Mouse (Mus musculus) skeletal muscle tissue, postnatal 0 days (tissue): Measurements from ENCODE around the gene 5430427O19Rik. TPM values are rescaled to one million over a fixed set of nuclear protein-coding genes. Genes with fewer than 3 reads are reported as not detected.

Experiments used
- polyA plus RNA-seq: library from polyadenylated mRNA; unstranded; fragments of >200 nt; fragmentation: Nextera tagmentation; extraction: Ambion mirVana; gene quantifications from 2 replicates; pipeline ENCODE4 v1.2.1, GENCODE M21; 2015

Gene 5430427O19Rik
- 0.15 and 0.23 TPM in 2 replicates for polyA plus RNA-seq

DNA sequence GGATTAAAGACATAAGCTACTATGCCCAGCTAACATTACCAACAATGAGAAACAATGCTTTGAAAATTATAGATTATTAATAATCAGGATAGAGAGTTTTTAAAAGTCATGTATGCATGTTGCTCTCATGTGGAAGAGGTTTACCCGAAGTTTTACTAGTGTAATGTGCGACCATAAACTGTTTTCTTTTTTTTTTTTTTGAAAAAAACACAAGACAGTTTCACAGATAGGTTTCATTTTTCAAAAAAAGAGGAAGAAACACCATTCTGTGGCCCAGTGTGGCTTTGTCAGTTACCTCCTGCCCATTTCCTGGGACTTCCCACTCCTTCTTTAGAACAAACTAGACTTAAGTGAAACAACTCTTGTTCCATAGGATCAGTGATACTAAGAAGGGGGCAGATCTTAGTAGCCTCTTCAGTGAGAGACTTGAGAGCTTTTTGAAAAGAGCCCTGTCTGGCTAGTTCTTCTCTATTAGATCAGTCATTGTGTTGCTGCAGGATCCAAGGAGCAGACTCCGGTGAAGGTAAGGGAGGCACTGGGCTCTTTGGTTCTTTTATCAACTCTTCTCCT is at the start of gene 5430427O19Rik:
Gene 5430427O19Rik, plus strand, starts transcription at position 441 of the 570 bp plus-strand sequence.

Other genes with a start within 250 kb of the 5430427O19Rik start
- 4.3 and 5.2 TPM in 2 replicates for gene Gk, start 93.5 kb upstream of the 5430427O19Rik start, polyA plus RNA-seq
- gene Samt3, start 173.8 kb downstream of the 5430427O19Rik start, polyA plus RNA-seq: not detected in 2 replicates